Mouse (Mus musculus) liver, embryonic 18 days (tissue): ENCODE measurements around the gene Obp2a. TPM values are rescaled to one million over a fixed set of nuclear protein-coding genes. Genes with fewer than 3 reads are reported as not detected.

Source experiments
- polyA plus RNA-seq: library from polyadenylated mRNA; depleted of rRNA; stranded (reverse); fragments of >200 nt; gene quantifications from 2 replicates; pipeline ENCODE4 v1.2.3, GENCODE M21; 2012; rRNA removed

Obp2a gene
- not detected in 2 replicates for polyA plus RNA-seq

DNA sequence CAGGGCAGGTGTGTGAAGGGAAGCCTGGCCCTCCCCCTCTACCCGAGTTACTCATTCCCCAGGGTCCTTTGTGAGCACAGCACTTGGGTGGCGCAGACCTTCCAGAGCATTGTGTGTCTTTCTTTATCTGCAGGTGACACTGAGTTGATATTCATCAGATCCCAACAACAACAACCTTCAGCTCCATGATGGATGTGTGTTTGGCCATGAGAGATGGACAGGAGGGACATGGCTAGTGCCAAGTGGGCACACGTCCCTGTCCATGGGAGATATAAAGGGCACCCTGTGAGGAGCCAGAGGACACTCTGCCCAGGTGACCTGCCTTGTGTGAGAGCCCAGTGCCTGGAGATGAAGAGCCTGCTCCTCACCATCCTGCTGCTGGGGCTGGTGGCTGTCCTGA lies at the start of gene Obp2a:
Gene Obp2a (plus strand): TSS at position 301 of the 400 bp plus-strand sequence.

DNA sequence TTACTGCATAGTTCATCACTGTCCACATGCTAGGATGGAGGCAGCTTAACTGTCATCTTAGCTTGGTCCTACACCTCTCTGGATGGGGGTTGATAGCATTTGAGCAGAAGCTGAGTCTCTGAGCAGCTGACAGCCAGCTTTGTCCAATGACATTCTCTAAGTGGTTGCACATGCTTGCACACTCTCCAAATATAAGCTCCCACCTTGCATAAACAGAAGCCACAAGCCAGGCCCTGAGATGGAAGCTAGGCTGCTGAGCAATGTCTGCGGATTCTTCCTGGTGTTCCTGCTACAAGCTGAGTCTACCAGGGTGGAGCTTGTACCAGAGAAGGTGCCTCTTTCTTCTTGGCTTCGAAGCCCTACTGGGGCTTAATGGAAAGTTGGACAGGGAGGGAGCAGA lies 46.9 kb upstream of the Obp2a start, which contains the start of gene Lcn8:
Gene Lcn8 (plus strand): TSS at position 219 of the 400 bp plus-strand sequence.

GRCm38 (mm10) chr2:25657652-25658051 lies 42.2 kb upstream of the Obp2a start, which contains the start of gene Lcn5:
Lcn5 (plus strand) TSS chr2:25657952.

DNA sequence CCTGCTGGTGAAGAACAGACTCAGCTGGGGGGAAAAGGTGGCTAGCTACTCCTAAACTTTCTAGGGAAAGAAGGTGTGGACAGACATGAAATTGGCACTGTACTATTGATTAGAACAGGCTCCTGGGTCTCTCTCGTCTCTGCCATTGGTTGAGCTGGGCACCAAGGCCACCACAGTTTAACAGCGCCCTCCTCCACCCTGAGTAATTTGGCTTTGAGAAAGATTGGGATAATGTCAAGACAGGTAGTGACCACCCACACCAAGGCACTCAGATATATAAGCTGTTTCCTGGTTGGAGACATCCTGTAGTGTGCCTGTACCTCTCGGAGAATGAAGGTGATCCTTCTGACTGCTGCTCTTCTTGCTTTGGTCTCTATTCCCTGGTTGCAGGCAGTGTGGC lies 23.4 kb upstream of the Obp2a start, which contains the start of gene Lcn6:
Gene Lcn6 (plus strand): TSS at position 301 of the 400 bp plus-strand sequence.

GRCm38 (mm10) chr2:25682426-25682825 lies 17.4 kb upstream of the Obp2a start, which contains the start of gene Lcn10:
Lcn10 (plus strand) TSS chr2:25682726.

GRCm38 (mm10) chr2:25706643-25707481 lies 7.0 kb downstream of the Obp2a start, which contains the start of gene Bmyc:
Bmyc (plus strand) TSS chr2:25706739.

GRCm38 (mm10) chr2:25736709-25737108 lies 36.9 kb downstream of the Obp2a start, which contains the start of gene Obp2b:
Obp2b (plus strand) TSS chr2:25737009.

Other genes with a start within 250 kb of the Obp2a start
- gene Clic3, start 243.2 kb upstream of the Obp2a start, polyA plus RNA-seq: 1.8 and 2.3 TPM in 2 replicates
- 12.5 and 13.0 TPM in 2 replicates for gene Paxx, start 238.9 kb upstream of the Obp2a start, polyA plus RNA-seq
- 0.68 and 0.72 TPM in 2 replicates for gene Ptgds, start 230.0 kb upstream of the Obp2a start, polyA plus RNA-seq
- not detected in 2 replicates for gene Lcn12, start 206.1 kb upstream of the Obp2a start, polyA plus RNA-seq
- gene Fbxw5, start 199.3 kb upstream of the Obp2a start, polyA plus RNA-seq: 4.7 and 5.0 TPM in 2 replicates
- gene C8g, start 198.3 kb upstream of the Obp2a start, polyA plus RNA-seq: 91.0 TPM in 2 replicates
- gene Traf2, start 153.1 kb upstream of the Obp2a start, polyA plus RNA-seq: 5.9 and 6.6 TPM in 2 replicates
- gene Edf1, start 142.2 kb upstream of the Obp2a start, polyA plus RNA-seq: 102 and 106 TPM in 2 replicates
- gene Mamdc4, start 125.2 kb upstream of the Obp2a start, polyA plus RNA-seq: 0.99 and 2.5 TPM in 2 replicates
- gene Phpt1, start 124.8 kb upstream of the Obp2a start, polyA plus RNA-seq: 33.1 and 38.3 TPM in 2 replicates
- 0.05 and 0.13 TPM in 2 replicates for gene Ajm1, start 118.3 kb upstream of the Obp2a start, polyA plus RNA-seq
- gene Rabl6, start 91.5 kb upstream of the Obp2a start, polyA plus RNA-seq: 17.2 and 22.1 TPM in 2 replicates
- not detected in 2 replicates for gene Ccdc183, start 82.4 kb upstream of the Obp2a start, polyA plus RNA-seq
- gene Tmem141, start 78.0 kb upstream of the Obp2a start, polyA plus RNA-seq: 23.0 and 24.3 TPM in 2 replicates
- 84.3 and 88.2 TPM in 2 replicates for gene Fcna, start 72.0 kb upstream of the Obp2a start, polyA plus RNA-seq
- not detected in 2 replicates for gene Lcn8, start 46.9 kb upstream of the Obp2a start, polyA plus RNA-seq
- gene Lcn5, start 42.1 kb upstream of the Obp2a start, polyA plus RNA-seq: not detected in 2 replicates
- not detected in 2 replicates for gene Lcn6, start 23.3 kb upstream of the Obp2a start, polyA plus RNA-seq
- gene Lcn10, start 17.3 kb upstream of the Obp2a start, polyA plus RNA-seq: not detected in 2 replicates
- gene Bmyc, start 6.7 kb downstream of the Obp2a start, polyA plus RNA-seq: 4.9 and 5.3 TPM in 2 replicates
- gene Obp2b, start 37.0 kb downstream of the Obp2a start, polyA plus RNA-seq: not detected in 2 replicates
- gene Lcn3, start 65.5 kb downstream of the Obp2a start, polyA plus RNA-seq: not detected in 2 replicates
- not detected in 2 replicates for gene Lcn11, start 77.0 kb downstream of the Obp2a start, polyA plus RNA-seq
- not detected in 2 replicates for gene Gm13539, start 82.2 kb downstream of the Obp2a start, polyA plus RNA-seq
- gene Glt6d1, start 115.8 kb downstream of the Obp2a start, polyA plus RNA-seq: not detected in 2 replicates
- gene Lcn9, start 123.1 kb downstream of the Obp2a start, polyA plus RNA-seq: not detected in 2 replicates
- not detected in 2 replicates for gene Sohlh1, start 147.2 kb downstream of the Obp2a start, polyA plus RNA-seq
- 0.17 and 0.23 TPM in 2 replicates for gene Kcnt1, start 163.7 kb downstream of the Obp2a start, polyA plus RNA-seq